Mouse (Mus musculus): Measurements from ENCODE around the gene Runx2.

Gene Runx2

DNA sequence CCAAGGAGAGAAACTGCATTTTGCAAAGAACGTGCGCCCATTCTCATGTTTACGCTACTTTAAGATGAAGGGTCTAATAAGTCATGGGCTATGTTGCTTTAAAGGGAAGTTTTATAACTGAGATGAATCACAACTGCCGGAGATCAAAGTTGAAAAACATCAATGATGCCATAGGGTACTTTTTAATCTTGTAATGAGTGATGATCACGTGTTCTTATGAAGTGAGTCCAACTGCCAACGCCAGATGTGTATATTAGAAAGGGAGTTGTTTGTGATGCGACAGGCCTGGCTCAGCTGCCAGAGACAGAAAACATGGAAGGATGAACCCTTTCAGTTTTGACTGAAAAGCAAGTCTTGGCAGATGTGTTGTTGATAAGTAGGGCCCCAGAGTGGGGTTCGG, 101.2 kb downstream of the Runx2 start:
- no peak for DNase-seq (ENCODE audit: low spot score)

DNA sequence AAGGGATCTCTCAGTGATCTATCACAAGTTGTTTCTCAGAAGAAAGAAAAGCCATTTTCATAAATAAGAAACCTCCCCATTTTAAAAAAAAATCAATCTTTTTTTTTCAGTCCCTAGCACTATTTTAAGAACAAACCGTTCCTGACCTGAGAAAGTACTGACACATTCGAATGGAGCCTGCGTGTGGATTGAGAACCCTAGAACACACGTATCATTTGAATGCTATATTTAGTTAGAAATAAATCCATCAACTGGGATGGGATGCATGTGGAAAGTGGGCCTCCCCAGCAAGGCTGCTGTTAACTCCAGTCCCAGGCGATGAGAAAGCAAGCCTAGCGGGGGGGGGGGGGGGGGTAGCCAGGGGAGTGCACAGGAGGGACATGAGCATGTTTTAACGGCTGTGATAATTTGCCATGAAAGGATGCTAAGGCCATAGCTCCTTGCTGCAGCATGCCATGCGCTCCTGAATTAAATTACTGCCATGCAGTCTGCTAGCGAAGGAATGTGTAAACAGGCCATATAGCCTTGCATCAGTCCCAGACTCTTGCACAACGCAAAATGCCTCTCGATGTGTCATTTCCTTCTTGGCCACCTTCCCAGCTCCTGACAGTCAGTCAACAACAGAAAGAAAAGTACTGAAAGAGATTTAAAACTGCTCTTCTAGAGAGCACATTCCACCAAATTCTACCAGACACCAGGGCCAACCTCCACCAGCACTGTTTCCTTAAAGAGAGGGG, 104.9 kb downstream of the Runx2 start:
- DNase-seq (ENCODE audit: low spot score): no peak

DNA sequence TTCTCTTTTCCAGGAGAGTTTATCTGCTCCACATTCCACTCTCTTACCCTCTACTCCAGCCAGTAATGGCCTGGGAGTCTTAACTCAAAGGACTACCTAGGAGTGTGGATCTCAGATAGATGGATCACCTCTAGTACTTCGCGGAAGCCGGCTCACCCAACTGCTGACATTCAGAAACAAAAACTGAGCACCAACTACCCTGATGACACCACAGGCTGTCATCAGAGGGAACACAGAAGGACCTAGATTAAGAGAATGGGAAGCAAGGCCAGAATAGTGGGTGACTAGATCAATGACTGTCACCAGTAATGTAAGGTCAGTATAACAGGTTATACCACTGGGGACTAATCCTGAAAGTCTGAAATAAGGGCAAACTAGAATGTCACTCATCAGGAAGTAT, 106.6 kb downstream of the Runx2 start:
- no peak for DNase-seq (ENCODE audit: low spot score)

DNA sequence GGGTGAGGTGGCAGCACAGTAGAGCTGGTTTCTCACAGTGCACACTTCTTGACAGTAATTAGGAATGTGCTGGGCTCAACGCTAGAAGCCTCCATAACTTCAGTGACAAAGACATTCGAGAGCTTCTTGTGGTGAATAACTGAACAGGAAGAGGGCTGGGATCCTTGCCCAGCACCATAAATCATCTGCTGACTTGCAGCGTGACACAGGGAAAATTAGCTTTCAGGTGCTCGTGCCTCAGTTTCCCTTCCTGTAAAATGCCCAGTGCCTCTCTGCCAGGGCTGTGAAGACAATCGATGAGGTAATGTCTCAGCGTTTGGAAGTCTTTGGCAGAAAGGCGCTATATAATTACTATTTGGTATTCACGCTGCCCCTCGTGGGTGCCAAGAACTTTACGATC, 108.1 kb downstream of the Runx2 start:
- DNase-seq (ENCODE audit: low spot score): no peak

DNA sequence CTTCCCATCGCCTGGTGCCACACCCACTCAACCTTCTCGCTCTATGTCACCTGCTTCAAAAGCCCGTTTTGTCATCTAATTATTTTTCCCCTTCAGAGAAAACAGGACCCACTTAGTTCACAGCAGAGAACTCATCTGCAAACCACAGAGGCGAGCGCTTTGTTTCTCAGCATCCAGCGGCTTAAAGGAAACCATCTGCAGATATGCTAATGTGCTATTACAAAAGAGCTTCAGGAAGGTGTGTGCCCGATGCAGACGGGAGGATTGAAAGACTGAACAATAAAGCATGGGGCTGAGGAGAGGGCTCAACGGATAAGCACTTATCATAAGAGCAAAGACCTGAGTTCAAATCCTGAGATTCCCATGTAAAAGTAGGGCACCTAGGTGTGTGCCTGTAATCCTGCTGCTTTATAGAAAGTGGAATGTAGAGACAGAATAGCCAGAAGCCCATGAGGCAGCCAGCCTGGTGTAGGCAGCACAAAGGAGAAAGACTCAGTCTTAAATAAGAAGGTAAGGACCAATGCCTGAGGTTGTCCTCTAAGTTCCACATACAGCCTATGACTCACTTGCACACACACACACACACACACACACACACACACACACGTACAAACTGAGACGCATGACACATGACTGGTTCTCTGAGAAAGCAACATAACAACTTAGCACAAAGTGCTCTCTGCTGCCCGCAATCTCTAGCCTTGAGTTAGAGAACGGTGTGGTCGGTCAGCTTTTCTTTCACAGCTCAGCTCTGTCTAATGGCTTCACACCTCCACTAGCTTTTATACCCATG, 111.9 kb downstream of the Runx2 start:
- DNase-seq (ENCODE audit: low spot score): peak; percentile 37

DNA sequence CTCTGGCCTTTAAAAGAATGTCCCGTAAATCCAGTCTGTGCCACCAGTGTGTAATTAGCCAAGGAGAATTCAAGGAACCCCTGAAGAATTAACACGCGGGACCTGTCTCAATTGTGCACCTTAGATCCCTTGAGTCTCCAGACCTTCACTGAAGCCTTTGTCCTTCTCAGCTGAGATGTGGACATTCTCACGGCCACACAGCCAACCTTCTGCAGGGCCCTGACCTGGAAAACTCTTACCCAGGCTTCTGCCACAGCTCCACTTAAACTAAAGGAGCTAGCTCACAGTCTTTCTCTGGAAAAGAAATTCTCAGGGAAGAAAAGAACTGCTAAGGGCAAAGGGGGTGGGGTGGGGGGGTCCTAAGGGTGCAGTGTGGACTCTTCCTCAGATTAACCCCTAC, 113.1 kb downstream of the Runx2 start:
- no peak for DNase-seq (ENCODE audit: low spot score)

DNA sequence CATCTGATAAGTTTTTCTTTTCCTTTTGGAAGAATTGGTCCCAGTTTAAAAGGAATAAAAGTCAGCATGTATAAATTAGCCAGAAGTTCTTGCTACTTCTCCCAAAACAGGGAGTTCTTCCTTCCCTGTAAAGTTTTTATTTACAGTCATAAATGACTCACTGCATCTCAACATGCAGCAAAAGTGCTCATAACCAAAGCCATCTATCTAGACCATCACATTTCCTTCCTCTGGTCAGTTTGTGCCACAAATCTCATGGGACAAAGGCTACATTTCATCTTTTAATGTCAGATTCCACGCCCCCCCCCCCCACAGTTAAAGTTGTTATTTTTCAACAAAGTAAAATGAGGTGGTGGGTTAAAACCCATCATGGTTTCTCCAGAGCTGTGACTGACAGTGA, 114.3 kb downstream of the Runx2 start:
- DNase-seq (ENCODE audit: low spot score): no peak

DNA sequence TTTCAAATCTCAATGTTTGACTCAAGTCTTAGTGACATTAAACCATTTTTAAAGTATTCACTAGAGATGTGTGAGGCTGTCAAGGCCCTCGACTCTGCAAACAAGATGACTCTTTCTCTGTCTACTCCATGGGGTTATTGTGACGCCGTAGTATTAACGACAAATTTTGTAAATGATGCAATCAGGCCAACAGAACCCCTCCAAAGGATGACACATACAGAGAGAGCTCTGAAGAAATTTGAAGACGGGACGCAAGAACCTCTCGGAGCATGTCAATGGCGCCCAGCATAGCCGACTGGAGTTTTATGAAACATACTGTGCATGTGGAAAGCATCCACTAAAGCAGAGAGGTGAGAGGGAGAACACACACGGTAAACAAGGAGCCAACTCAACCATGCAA, 117.5 kb downstream of the Runx2 start:
- no peak for DNase-seq (ENCODE audit: low spot score)

DNA sequence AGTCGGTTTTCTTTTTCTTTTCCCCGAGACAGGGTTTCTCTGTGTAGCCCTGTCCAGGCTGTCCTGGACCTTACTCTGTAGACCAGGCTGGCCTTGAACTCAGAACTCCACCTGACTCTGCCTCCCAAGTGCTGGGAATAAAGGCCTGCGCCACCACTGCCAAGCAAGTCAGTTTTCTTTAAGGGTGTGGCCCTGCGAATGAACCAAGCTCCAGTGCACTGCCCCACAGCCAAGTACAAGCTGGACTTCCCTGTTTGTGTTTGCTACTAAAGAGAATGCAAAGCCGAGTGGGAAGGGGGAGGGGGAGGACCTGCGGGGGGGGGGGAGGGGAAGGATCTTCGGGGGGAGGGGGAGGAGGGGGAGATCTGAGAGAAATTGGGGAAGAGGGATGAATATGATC, 121.0 kb downstream of the Runx2 start:
- no peak for DNase-seq (ENCODE audit: low spot score)

DNA sequence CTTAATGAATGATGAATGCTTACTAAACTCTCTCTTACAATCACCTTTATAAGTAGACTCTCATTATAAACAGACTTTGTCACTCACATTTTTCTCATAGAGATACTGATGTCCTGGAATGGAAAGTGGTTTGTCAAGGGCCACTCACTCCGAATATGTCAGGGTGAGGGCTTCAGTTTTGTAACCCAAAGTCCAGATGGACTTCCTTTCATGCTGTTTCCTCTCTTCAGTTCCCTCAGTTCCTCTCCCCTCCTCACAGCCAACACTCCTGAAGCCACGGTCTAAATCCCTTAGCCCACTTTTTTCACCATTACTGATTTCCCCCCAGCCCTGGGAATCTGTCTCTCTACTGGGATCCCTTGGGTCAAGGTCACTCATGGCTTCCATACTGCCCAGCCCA, 123.1 kb downstream of the Runx2 start:
- DNase-seq (ENCODE audit: low spot score): no peak

DNA sequence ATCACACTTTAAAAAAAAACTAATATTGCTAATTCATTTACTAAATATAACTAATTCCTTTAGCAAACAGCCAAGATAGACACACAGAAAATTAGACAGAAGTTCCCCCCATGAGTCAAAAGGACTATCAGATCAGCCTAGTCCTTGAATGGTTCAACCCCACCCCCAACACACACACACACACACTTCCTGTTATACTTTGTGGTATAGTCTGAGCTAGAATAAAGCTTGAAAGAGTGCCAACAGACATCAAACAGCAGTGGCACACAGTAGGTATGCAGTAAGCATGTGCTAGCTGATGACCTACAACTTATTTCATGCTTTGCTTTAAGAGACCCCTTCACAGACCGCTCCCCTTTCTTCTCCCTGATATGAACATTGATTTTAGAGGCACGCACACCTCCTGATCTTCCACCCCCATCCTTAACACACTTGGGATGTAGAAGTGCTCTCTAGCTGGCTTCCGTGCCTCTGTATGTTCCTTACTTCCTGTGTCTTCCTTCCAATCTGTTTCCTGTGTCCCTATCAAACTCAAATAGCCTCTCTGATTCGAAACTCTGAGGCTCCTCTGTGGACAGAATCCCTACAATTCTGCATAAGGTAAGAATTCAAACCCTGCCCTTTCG, 124.1 kb downstream of the Runx2 start:
- peak; percentile 70 for DNase-seq (ENCODE audit: low spot score)

DNA sequence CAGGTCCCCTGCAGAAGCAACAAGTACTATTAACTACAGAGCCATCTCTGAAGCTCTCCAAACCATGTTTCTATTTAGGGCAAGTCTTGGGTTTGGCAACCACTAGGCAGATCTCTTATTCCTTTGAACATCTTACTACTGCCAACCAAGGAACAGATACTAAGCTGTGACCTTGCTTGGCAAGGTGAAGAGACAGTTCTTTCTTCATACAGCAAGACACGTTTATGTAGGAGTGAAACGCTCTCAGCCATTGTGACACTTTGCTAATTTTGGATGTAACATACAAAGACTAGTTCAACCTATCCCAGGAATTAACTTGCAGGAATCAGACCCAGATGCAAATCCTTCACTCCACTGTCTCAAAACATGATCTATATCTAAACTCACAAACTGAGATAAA, 126.3 kb downstream of the Runx2 start:
- no peak for DNase-seq (ENCODE audit: low spot score)

DNA sequence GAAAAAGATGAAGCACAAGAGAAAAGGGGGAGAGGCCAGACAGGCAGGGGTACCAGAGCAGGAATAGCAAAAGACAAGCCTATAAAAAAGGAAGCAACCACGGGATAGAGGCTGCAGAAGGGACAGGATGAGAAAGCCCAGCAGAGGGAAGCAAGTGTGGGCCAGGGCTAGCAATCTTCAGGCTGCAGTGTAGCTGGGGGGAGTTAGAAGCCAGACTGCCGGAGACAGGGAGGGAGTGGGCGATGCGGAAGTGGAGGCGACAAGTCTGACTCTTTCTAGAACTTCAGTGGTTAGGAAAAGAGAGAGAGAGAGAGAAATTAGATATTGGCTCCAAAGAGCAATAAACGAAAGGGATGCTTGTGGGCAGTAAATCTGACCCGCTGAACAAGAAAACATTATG, 129.1 kb downstream of the Runx2 start:
- DNase-seq (ENCODE audit: low spot score): no peak

DNA sequence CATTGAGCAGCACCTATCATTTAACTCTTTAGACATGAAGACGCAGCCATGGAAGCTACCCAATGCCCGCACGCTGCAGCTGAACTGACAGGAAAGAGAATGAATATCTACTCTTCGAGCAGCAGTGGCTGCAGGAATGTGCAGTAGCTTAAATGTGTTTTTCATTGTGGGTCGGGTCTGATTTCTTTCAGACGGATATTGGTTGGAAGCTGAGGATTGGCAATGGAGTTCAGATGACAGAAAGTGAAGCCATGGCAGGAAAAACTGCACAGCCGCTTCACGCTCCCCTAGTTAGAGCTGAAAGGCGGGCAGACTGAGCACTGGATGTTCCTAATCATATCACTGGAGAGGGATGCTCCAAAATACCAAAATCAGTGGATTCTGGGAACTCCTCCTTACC, 131.6 kb downstream of the Runx2 start:
- no peak for DNase-seq (ENCODE audit: low spot score)

DNA sequence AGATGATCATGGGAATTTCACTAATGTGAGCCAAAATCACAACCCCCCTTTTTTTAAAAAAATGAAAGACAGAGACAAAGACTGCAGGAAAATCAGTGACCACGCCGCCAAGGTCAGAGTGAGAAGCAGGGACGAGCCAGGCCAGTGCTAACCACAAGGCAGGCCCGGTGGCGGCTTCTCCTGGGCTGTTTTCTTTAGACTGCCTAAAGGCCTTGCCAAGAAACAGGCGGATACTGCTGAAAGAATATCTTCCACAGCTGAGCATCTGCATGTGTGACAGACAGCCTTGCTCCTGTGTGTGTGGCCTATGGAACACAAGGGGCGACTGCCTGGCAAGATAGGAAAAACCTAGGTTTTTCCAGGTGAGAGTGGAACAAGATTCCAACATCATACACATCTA, 136.8 kb downstream of the Runx2 start:
- no peak for DNase-seq (ENCODE audit: low spot score)

DNA sequence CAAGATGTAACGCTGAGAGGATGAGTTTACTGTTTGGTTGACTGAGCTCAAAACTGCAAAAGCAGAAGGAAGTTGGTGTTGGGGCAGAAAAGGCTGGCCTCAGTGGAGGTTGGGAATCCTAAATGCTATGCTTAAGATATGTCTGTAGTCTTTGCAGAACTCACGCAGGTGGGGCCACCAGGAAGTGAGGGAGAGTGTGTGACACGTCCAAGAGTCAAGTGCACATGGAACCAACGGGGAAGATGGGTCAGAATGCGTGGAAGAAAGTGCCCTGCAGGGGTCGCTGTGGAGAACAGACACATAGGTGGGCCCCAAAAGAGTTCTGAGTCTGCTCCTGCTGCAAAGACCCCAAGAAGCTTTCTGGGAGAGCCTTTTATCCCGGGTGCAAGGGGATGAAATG, 141.8 kb downstream of the Runx2 start:
- DNase-seq (ENCODE audit: low spot score): peak; percentile 43

DNA sequence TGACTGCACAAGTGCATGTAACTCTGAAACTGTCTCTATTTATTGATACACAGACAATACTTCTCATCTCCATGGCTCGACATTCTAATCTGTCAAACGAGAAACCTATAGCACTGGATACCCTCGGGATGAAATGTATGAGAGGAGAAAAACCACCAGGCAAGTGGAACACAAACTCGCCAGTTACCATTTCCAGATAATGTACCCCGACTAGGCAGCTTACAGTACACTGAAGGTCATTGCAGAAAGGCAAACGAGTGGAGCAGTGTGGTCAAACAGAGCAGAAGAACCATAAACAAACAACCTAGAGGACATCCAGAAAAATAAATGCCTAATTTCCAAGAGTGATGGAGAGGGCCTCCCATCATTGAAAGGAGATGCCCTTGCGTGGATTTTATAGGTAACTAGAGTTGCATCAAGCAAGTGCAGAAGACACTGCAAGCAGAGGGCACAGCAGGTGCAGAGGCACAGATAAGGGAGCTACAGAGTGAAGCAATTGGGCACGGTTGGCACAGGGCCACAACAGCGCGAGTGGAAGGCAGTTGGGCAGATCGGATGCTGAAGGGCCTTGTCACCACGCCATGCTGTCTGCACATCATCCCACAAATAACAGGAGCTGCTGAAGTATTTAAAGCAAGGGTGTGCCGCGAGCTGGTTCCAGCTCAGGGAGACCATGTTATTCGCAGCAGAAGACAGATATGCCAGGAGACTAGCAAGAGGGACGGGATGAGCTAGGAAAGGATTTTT, 142.5 kb downstream of the Runx2 start:
- DNase-seq (ENCODE audit: low spot score): no peak

DNA sequence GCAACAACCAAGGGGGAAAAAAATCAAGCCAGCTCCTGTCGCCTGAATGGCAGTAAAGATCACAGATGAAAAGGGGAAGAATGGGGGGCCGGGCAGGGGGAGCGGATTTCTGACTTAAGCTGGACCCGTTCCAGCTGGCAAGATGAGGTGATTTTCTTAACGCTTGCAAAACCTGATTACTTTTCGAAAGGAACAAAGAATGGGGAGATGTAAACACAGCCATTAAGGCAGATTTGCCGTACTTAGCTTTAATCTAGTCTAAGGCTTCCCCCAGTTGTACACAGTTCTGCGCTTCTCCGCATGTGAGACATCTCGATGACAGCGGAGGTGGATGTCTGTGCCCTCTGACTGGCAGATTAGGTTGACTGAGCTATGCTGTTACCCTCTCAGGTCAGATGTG, 144.6 kb downstream of the Runx2 start:
- no peak for DNase-seq (ENCODE audit: low spot score)

DNA sequence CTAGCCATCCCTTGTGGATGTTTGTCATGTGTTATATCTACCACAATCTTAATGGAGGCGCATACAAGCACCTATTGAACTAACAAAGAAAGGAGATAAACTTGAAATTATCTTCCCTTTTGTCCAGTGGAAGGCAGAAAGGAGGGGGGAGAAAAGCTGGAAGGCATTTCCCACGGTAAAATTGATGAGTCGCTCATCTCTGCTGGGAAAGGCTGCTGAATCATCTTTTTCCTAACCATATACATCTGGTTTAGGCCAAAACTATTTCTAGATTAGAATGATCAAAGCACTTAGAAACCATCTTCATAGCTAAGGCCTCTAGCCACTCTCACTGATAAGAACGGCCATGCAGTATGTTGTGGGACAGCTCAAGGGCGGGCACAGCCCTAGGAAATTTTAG, 147.3 kb downstream of the Runx2 start:
- no peak for DNase-seq (ENCODE audit: low spot score)

DNA sequence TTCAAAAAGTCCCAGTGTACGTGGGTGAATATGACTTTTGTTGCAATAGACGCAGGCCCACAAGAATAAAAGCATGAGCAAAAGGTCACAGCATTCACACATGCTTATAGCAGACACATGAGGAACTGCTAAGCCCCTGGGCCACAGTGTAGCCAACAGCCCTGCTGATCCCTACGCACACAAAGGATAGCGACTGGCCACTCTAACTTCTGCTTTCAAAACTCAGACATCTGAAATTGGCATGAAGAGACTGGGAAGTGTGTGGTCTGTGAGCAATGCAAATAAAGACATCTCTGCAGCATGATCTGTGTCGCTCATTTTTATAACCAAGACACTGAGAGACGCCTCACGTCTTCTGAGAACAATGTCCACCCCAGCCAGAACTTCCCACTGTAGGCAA, 150.7 kb downstream of the Runx2 start:
- DNase-seq (ENCODE audit: low spot score): no peak

DNA sequence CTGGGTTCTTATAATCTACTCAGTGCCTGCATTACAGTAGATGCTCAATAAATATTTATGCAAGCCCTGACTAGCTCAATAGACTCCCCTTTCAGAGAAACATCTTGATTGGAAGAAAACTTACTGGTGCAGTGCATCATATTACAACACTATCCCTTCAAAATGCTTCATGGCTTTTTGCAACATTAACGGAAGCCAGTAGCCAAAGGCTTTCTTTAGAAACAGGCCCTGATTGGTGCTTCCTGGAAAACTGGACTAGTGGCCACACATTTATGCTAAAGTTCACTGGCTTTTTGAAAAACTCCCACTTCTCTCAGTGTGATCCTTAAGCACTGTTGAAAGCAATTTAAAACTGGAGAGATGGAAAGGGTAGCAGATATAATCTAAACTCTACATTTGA, 151.4 kb downstream of the Runx2 start:
- DNase-seq (ENCODE audit: low spot score): no peak

DNA sequence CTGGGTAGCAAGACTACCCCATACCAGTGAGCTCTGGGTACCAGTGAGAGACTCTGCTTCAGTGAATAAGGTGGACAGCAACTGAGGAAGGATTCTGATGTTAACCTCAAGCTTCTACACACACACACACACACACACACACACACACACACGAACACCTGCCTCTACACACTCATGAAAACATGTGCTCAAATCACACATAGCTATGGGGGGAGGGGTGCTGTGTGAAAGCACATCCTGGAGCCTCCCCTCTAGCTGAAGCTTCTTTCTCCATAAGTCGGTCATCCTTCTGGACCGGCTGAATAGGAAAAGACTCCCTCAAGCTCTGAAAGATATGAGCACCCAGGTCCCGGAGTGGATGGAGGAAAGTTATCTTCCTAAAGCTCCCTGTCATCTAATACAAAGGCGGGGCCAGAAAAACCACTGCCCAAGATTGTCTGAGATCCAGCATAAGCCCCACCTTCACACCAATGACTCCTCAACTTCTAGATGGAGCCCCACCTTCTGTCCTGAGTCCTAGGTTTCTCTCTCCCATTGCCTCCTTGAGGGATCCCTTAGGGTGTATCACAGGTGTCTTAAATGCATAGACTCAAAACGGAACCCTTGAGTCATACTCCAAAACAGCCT, 152.4 kb downstream of the Runx2 start:
- no peak for DNase-seq (ENCODE audit: low spot score)

Measured in T-cell, adult 2 months (primary cell).